Mouse (Mus musculus): ENCODE measurements around the gene Dgkg. TPM values are rescaled to one million over a fixed set of nuclear protein-coding genes. Genes with fewer than 3 reads are reported as not detected.

Dgkg gene
- total and polyA plus RNA-seq, 3 experiments: 0.33 TPM; not detected in 2

GRCm38 (mm10) chr16:22613186-22614073 lies 43.6 kb downstream of the Dgkg start:
- Histone ChIP-seq H3K4me3 (ENCODE audit: low read depth, low read length) (no peak overlapping the region), H3K36me3 (replicated peaks) (no peaks in the 10 kb centered on the region), H3K27me3 (ENCODE audit: insufficient read depth, low read length) (no peaks in the 10 kb centered on the region), H3K4me1 (ENCODE audit: insufficient read depth, low read depth, low read length) (no peaks in the 10 kb centered on the region), H3K9me3 (replicated peaks) (no peaks in the 10 kb centered on the region)
- TF ChIP-seq GATA2 (IDR thresholded peaks at IDR 0.05; ENCODE audit: borderline replicate concordance, low read depth, low read length): no peak
- TF ChIP-seq POLR2AphosphoS5 (IDR thresholded peaks at IDR 0.05; ENCODE audit: insufficient replicate concordance, low read depth, low read length): no peak
- no peak for TF ChIP-seq CTCF (IDR thresholded peaks at IDR 0.05; ENCODE audit: low read depth, low read length)
- no peak for TF ChIP-seq GATA1 (IDR thresholded peaks at IDR 0.05; ENCODE audit: borderline replicate concordance, low read length)
- no peak for TF ChIP-seq TAL1 (conservative IDR thresholded peaks at IDR 0.05; ENCODE audit: low read depth, low read length)
- no peak for DNase-seq (ENCODE audit: low spot score)
- no peak for ATAC-seq (ENCODE audit: extremely low read depth, insufficient number of reproducible peaks, low FRiP score, poor library complexity, severe bottlenecking)

DNA sequence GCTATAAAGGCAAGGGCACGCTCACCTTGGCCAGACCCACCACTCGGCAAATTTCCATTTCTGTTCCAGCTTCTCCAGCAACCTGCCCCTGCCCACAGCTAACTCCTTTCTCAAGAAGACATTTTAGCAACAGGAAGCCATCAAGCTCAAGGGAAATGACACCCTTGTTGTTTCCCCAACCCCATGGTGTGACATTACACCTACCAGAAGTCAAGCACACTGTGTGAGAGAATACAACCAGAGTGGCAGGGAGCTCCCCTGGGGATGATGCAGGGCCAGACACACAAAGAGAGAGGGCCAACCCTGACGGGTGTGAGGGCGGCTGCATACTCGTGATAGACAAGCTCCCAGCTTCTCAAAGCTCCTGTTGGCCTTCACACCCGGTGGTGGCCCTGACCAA lies 49.0 kb downstream of the Dgkg start:
- TF ChIP-seq TAL1 (conservative IDR thresholded peaks at IDR 0.05; ENCODE audit: low read depth, low read length) (no peak), CTCF (IDR thresholded peaks at IDR 0.05; ENCODE audit: low read depth, low read length) (no peak), GATA1 (IDR thresholded peaks at IDR 0.05; ENCODE audit: borderline replicate concordance, low read length) (no peak), POLR2AphosphoS5 (IDR thresholded peaks at IDR 0.05; ENCODE audit: insufficient replicate concordance, low read depth, low read length) (no peak), GATA2 (IDR thresholded peaks at IDR 0.05; ENCODE audit: borderline replicate concordance, low read depth, low read length) (no peak)
- no peak for DNase-seq (ENCODE audit: low spot score)
- Histone ChIP-seq H3K4me3 (ENCODE audit: low read depth, low read length) (no peak overlapping the region), H3K36me3 (replicated peaks) (no peaks in the 10 kb centered on the region), H3K4me1 (ENCODE audit: insufficient read depth, low read depth, low read length) (no peaks in the 10 kb centered on the region), H3K27me3 (ENCODE audit: insufficient read depth, low read length) (0 out of 2 replicates have a peak, but pooled peaks cover 2% of the 10 kb centered on the region), H3K9me3 (replicated peaks) (no peaks in the 10 kb centered on the region)
- ATAC-seq (ENCODE audit: extremely low read depth, insufficient number of reproducible peaks, low FRiP score, poor library complexity, severe bottlenecking): no peak

DNA sequence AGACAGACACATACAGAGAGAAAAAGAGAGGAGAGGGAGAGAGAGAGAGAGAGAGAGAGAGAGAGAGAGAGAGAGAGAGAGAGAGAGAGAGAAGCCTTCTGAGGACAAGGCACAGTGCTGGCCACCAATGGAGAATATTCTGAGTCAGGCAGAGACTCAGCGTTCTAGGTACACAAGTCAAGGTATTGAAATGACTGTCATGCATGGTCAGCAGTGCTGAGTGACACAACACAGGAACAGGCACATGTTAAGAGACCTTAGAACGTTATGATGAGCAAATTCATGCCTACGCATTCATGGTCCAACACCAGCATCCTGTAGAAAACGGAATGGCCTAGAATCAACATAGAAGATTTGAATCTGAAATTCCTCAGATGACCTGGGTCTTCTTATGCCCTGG lies 50.0 kb downstream of the Dgkg start:
- Histone ChIP-seq H3K27me3 (ENCODE audit: insufficient read depth, low read length) (0 out of 2 replicates have a peak, but pooled peaks cover 2% of the 10 kb centered on the region), H3K4me3 (ENCODE audit: low read depth, low read length) (no peak overlapping the region), H3K9me3 (replicated peaks) (no peaks in the 10 kb centered on the region), H3K4me1 (ENCODE audit: insufficient read depth, low read depth, low read length) (no peaks in the 10 kb centered on the region), H3K36me3 (replicated peaks) (no peaks in the 10 kb centered on the region)
- TF ChIP-seq GATA2 (IDR thresholded peaks at IDR 0.05; ENCODE audit: borderline replicate concordance, low read depth, low read length) (no peak), GATA1 (IDR thresholded peaks at IDR 0.05; ENCODE audit: borderline replicate concordance, low read length) (no peak), POLR2AphosphoS5 (IDR thresholded peaks at IDR 0.05; ENCODE audit: insufficient replicate concordance, low read depth, low read length) (no peak), CTCF (IDR thresholded peaks at IDR 0.05; ENCODE audit: low read depth, low read length) (no peak), TAL1 (conservative IDR thresholded peaks at IDR 0.05; ENCODE audit: low read depth, low read length) (no peak)
- ATAC-seq (ENCODE audit: extremely low read depth, insufficient number of reproducible peaks, low FRiP score, poor library complexity, severe bottlenecking) (no peak), DNase-seq (ENCODE audit: low spot score) (no peak)

GRCm38 (mm10) chr16:22602399-22602798 lies 54.6 kb downstream of the Dgkg start:
- no peaks in the 10 kb centered on the region for H3K4me1 ChIP-seq (ENCODE audit: insufficient read depth, low read depth, low read length)
- ATAC-seq (ENCODE audit: extremely low read depth, insufficient number of reproducible peaks, low FRiP score, poor library complexity, severe bottlenecking) (no peak), DNase-seq (ENCODE audit: low spot score) (no peak)
- no peak overlapping the region for H3K4me3 ChIP-seq (ENCODE audit: low read depth, low read length)
- H3K9me3 ChIP-seq (replicated peaks): no peaks in the 10 kb centered on the region
- no peaks in the 10 kb centered on the region for H3K36me3 ChIP-seq (replicated peaks)
- peaks cover 2% of the 10 kb centered on the region; the same call in 1 of the 2 replicates for H3K27me3 ChIP-seq (ENCODE audit: insufficient read depth, low read length)
- no peak for TF ChIP-seq TAL1 (conservative IDR thresholded peaks at IDR 0.05; ENCODE audit: low read depth, low read length)
- TF ChIP-seq CTCF (IDR thresholded peaks at IDR 0.05; ENCODE audit: low read depth, low read length): no peak
- no peak for TF ChIP-seq POLR2AphosphoS5 (IDR thresholded peaks at IDR 0.05; ENCODE audit: insufficient replicate concordance, low read depth, low read length)
- no peak for TF ChIP-seq GATA1 (IDR thresholded peaks at IDR 0.05; ENCODE audit: borderline replicate concordance, low read length)
- TF ChIP-seq GATA2 (IDR thresholded peaks at IDR 0.05; ENCODE audit: borderline replicate concordance, low read depth, low read length): no peak

- no peaks in the 10 kb centered on the region for H3K4me1 ChIP-seq (ENCODE audit: insufficient read depth, low read depth, low read length)
Observed at GRCm38 (mm10) chr16:22601756-22602155, 55.3 kb downstream of the Dgkg start.

DNA sequence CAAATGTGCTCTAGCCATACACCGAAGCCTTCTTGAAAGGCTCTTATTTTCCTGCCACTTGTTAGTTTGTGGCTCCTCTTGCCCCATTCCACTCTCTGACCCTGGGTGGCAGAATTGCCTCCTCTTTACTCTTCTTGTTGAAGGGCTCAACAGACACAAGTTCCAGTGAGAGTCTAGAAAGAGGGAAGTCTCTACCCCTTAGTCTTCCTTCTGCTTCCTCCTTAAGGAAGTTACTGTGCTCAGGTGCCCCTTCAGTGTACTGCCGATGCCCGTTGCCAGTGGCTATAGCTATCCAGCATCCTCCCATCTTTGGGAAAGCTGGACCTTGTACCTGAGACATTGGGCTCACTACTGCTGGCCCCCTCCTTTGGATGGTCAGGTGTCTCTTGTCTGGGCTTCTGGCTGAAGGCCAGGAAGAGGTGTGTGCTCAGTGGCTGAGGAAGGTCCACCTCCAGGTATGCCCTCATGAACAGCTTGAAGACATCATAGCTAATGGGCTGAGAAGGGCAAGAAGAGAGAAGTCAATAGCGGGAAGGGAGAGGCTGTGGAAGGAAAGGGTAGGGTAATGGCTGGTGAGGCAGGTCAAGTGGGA lies 56.8 kb downstream of the Dgkg start:
- Histone ChIP-seq H3K9me3 (replicated peaks) (no peaks in the 10 kb centered on the region), H3K36me3 (replicated peaks) (no peaks in the 10 kb centered on the region), H3K4me1 (ENCODE audit: insufficient read depth, low read depth, low read length) (no peaks in the 10 kb centered on the region), H3K27me3 (ENCODE audit: insufficient read depth, low read length) (no peaks in the 10 kb centered on the region; the same call in 1 of the 2 replicates), H3K4me3 (ENCODE audit: low read depth, low read length) (no peak overlapping the region)
- ATAC-seq (ENCODE audit: extremely low read depth, insufficient number of reproducible peaks, low FRiP score, poor library complexity, severe bottlenecking): no peak
- no peak for DNase-seq (ENCODE audit: low spot score)
- no peak for TF ChIP-seq POLR2AphosphoS5 (IDR thresholded peaks at IDR 0.05; ENCODE audit: insufficient replicate concordance, low read depth, low read length)
- no peak for TF ChIP-seq GATA1 (IDR thresholded peaks at IDR 0.05; ENCODE audit: borderline replicate concordance, low read length)
- no peak for TF ChIP-seq GATA2 (IDR thresholded peaks at IDR 0.05; ENCODE audit: borderline replicate concordance, low read depth, low read length)
- TF ChIP-seq CTCF (IDR thresholded peaks at IDR 0.05; ENCODE audit: low read depth, low read length): no peak
- no peak for TF ChIP-seq TAL1 (conservative IDR thresholded peaks at IDR 0.05; ENCODE audit: low read depth, low read length)

More at GRCm38 (mm10) chr16:22601756-22602155, 55.3 kb downstream of the Dgkg start:
- no peak for DNase-seq (ENCODE audit: low spot score)
- TF ChIP-seq POLR2AphosphoS5 (IDR thresholded peaks at IDR 0.05; ENCODE audit: insufficient replicate concordance, low read depth, low read length) (no peak), GATA2 (IDR thresholded peaks at IDR 0.05; ENCODE audit: borderline replicate concordance, low read depth, low read length) (no peak), CTCF (IDR thresholded peaks at IDR 0.05; ENCODE audit: low read depth, low read length) (no peak), TAL1 (conservative IDR thresholded peaks at IDR 0.05; ENCODE audit: low read depth, low read length) (no peak), GATA1 (IDR thresholded peaks at IDR 0.05; ENCODE audit: borderline replicate concordance, low read length) (no peak)
- no peaks in the 10 kb centered on the region for H3K36me3 ChIP-seq (replicated peaks)
- ATAC-seq (ENCODE audit: extremely low read depth, insufficient number of reproducible peaks, low FRiP score, poor library complexity, severe bottlenecking): no peak
- no peak overlapping the region for H3K4me3 ChIP-seq (ENCODE audit: low read depth, low read length)
- no peaks in the 10 kb centered on the region for H3K9me3 ChIP-seq (replicated peaks)
- peaks cover 2% of the 10 kb centered on the region; the same call in 1 of the 2 replicates for H3K27me3 ChIP-seq (ENCODE audit: insufficient read depth, low read length)

Data from G1E (cell line).